Mouse (Mus musculus): Measurements from ENCODE around the gene Sox5.

Sox5 gene

GRCm38 (mm10) chr6:144103612-144104011, 678.2 kb downstream of the Sox5 start:
- no peak for DNase-seq (ENCODE audit: low spot score)

- no peak for DNase-seq (ENCODE audit: low spot score)
These were observed 680.9 kb downstream of the Sox5 start for GRCm38 (mm10) chr6:144100852-144101251.

- DNase-seq (ENCODE audit: low spot score) = no peak
These were observed 683.7 kb downstream of the Sox5 start for GRCm38 (mm10) chr6:144098119-144098518.

- DNase-seq (ENCODE audit: low spot score) = no peak
These were observed 693.5 kb downstream of the Sox5 start for GRCm38 (mm10) chr6:144088256-144088655.

DNA sequence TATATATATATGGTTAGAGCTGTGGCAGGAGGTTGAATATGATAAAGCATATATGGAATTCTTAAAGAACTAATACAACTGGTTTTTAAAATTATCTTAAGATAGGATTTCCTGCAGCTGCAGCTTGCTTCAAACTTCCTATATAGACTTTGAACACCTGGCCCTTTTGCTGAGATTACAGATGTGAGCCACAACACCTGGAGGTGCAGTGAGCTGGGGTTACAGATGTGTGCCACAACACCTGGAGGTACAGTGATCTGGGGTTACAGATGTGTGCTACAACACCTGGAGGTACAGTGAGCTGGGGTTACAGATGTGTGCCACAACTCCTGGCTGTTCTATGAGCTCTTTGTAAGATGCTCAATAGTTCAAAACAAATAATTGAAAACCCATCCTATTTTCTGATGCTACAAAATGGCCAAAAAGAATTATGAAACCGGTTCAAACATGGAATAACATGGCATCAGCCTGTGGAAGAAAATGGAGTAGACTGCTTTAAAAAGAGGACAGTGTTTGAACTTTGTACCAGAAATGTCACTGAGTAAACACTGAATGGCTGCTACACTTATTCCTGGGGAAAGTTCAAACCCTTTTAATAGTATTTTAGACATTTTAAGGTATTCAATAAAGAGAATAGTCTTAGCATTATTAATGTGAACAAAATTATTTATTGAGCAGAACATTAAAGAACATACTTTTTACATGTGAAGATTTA, 695.5 kb downstream of the Sox5 start:
- DNase-seq (ENCODE audit: low spot score) = no peak

GRCm38 (mm10) chr6:144082297-144082696, 699.5 kb downstream of the Sox5 start:
- DNase-seq (ENCODE audit: low spot score) = no peak

GRCm38 (mm10) chr6:144077826-144078225, 704.0 kb downstream of the Sox5 start:
- no peak for DNase-seq (ENCODE audit: low spot score)

GRCm38 (mm10) chr6:144076376-144076775, 705.4 kb downstream of the Sox5 start:
- DNase-seq (ENCODE audit: low spot score) = no peak

DNA sequence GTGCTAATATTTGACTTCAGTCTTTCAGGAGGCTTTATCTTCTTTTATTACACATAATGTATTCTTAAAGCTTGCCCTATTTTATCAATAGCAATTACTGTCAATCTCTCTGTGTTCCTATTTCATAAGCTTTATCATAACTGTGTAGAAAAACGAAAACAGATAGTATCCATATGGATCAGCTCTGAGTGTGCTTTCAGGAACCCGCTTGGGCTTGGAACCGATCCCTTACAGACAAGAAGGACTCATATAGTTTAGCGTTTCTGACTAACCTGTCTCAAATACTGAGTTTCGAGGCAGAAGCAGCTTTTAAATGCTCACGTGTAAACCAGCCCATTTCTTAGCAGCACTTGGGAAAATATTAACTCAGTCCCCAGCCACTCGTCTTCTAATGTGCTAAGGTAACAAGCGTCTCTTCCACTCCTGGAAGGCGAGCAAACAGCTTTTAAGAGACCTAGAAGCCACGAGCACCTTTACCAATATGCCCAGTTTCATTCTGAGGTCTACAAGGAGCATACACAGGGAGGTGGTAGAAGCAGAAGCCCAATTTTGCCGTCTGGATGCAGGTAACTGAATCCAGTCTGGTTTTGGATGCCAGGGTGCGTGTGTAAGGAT, 706.3 kb downstream of the Sox5 start:
- no peak for DNase-seq (ENCODE audit: low spot score)

GRCm38 (mm10) chr6:144074826-144075225, 707.0 kb downstream of the Sox5 start:
- no peak for DNase-seq (ENCODE audit: low spot score)

GRCm38 (mm10) chr6:144070461-144070860, 711.3 kb downstream of the Sox5 start:
- DNase-seq (ENCODE audit: low spot score) = no peak

DNA sequence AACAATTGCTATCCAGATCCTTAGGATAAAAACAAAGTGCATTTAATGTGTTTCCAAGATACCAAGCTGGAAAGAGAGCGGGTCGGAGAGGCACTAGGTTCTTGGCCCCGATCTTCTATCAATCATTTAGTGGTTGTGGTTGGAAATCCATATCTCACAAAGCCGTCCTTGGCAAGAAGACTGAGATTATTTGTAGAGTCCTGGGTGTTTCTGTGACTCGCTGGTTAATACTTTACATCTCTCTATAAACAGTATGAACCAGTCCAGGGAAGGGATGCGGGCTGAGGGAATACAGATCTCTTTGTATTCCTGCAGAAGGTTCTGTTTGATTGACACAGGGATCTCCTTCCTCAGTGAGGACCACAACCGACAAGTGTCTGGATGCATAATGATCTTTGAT, 714.3 kb downstream of the Sox5 start:
- DNase-seq (ENCODE audit: low spot score) = no peak

DNA sequence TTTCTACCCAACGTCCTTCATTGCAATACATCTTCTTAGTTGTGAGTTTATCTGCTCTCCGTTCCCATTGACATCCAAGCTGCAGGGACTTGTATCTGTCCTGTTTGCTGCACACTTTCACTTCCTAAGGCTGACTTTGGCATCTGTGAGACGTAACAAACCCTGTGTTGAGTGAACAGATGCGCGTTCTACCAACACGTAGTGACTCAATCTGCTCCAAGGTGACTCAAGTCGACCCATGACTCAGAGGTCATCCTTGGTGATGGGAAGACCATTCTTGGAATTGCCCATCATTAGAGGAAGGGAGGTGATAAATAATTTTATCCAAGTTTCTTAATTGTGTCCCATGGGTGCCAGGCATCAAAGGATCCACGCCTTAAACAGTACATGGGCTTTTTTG, 719.3 kb downstream of the Sox5 start:
- no peak for DNase-seq (ENCODE audit: low spot score)

DNA sequence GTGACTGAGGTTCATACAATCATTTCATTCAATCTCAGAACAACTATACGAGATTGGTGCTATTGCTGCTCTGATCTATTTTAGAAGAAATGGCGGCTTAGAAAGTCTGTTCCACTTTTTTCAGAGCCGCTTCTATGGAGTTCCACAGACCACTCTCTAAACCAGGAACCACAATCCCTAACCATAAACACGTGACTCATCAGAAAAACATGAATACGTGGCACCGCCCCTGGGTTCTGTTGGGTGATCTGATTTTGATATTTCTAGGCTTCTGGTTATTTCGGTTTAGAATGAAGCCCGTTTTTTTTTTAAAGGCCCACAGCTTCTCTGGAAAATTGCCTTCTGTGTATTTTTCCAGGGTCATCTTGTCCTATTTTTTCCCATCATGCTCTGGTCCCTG, 720.0 kb downstream of the Sox5 start:
- DNase-seq (ENCODE audit: low spot score) = no peak

GRCm38 (mm10) chr6:144057098-144057632, 724.6 kb downstream of the Sox5 start:
- no peak for DNase-seq (ENCODE audit: low spot score)

DNA sequence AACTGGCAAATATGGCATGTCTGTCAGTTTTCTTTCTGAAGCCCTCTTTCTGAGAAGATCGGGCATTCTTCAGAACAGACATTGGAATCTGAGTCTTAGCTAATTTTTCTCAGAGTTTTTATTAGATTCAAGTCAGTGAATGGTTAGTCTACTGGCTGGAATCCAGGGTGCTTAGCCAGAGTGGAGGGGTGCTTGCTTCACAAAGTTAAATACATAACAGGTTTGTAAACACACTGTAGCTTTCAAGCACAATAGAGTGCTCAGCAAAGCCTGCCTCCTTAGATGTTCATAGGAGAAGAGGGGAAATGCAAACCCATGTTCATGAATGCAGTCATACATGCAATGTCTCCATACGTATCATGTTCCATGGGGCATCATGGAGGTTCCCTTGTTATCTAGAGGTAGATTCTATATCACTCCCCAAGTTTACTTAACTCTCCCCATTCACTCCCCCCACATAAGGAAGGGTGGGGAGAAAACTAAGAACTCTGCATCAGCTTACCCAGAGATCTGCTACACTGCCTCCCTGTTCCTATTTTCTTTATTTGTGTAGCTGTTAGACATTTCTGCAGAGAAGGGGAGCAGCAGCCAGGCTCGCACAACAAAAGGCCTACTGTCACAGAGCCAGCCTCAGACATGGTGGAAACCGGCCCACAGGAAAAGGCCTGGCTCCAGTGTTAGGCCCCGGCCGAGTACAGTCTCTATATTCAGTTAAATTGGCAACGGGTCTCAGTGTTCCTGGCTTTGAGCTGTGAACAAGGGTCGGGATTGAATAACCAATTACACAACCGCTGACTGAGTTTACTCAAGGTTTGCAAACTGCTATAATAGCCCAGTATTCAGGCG, 725.3 kb downstream of the Sox5 start:
- DNase-seq (ENCODE audit: low spot score) = no peak

GRCm38 (mm10) chr6:144052487-144052886, 729.3 kb downstream of the Sox5 start:
- no peak for DNase-seq (ENCODE audit: low spot score)

GRCm38 (mm10) chr6:144051316-144051715, 730.5 kb downstream of the Sox5 start:
- no peak for DNase-seq (ENCODE audit: low spot score)

- DNase-seq (ENCODE audit: low spot score) = no peak
These were observed 733.4 kb downstream of the Sox5 start for GRCm38 (mm10) chr6:144048201-144048924.

- no peak for DNase-seq (ENCODE audit: low spot score)
These were observed 736.3 kb downstream of the Sox5 start for GRCm38 (mm10) chr6:144045503-144045902.

DNA sequence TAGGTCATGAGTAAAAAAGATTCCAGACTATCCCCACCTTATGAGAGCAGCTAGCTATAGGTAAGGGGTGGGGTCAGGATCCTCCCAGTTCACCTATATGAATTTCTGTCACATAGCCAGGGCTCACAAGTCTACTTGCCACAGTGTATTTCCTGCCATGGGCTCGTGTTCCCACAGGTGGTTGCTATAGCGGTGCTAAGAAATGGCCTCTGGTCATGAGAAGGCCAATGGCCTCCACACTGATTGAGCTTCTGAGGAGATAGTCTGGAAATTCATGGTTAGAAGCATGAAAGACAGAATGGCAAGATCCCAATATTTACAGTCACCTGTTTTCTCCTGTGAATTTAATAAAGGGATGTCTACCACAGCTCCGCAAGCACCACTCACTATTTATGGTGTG, 737.4 kb downstream of the Sox5 start:
- no peak for DNase-seq (ENCODE audit: low spot score)

GRCm38 (mm10) chr6:144042936-144043335, 738.8 kb downstream of the Sox5 start:
- DNase-seq (ENCODE audit: low spot score) = no peak

Measured in spleen, adult 12 weeks (tissue).